Mouse (Mus musculus): ENCODE data around the gene Mybpc3.

The Mybpc3 gene

GRCm38 (mm10) chr2:91121497-91121896 lies 3.6 kb downstream of the Mybpc3 start:
- DNase-seq (ENCODE audit: low spot score), result no peak

DNA sequence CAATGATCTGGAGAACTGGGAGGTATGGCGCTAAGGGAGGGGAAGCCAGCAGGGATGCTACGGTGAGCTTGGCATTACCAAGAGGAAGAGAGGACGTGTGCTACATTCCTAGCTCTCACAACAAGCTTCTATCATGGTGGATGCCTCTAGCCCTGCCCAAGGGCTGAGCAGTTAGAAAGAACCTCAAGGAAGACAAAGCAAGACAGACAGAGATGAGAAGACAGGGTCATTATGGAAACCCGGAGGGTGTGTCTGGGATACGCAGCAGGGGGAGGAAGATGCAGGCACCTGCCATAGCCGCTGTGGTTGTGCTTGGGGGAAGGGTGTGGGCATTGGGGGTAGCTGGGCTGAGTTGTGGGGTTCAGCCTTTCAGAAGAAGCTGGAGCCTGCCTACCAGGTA lies 5.6 kb downstream of the Mybpc3 start:
- no peak for DNase-seq (ENCODE audit: low spot score)

DNA sequence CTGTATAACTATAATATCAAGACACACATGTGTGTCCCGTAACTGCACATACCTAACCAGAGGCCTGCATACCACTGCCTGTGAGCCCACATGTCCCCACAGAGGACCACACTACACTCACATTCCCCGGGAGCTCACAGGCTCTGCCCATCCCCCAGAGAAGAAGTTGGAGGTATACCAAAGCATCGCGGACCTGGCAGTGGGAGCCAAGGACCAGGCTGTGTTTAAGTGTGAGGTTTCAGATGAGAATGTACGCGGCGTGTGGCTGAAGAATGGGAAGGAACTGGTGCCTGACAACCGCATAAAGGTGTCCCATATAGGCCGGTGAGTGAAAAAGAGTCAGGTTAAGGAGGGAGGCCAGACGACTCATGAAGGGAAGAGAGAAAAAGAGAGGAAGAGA lies 7.2 kb downstream of the Mybpc3 start:
- DNase-seq (ENCODE audit: low spot score), result no peak

DNA sequence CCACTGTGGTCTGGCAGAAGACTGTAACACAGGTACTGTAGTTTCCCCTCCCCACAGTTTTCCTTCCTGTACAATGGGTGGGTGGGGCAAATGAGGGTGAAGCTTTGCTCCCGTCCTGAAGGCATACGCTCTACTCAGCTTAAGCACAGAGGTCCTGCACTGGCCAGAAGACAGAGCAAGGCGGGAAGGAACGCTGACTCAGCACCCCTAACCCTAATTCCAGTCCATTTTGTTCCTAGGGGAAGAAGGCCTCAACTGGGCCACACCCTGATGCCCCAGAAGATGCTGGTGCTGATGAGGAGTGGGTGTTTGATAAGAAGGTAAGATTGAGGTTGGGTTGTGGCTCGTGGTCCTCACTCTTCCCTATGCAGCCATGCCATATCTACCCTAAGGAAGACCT lies 10.8 kb downstream of the Mybpc3 start:
- no peak for DNase-seq (ENCODE audit: low spot score)

DNA sequence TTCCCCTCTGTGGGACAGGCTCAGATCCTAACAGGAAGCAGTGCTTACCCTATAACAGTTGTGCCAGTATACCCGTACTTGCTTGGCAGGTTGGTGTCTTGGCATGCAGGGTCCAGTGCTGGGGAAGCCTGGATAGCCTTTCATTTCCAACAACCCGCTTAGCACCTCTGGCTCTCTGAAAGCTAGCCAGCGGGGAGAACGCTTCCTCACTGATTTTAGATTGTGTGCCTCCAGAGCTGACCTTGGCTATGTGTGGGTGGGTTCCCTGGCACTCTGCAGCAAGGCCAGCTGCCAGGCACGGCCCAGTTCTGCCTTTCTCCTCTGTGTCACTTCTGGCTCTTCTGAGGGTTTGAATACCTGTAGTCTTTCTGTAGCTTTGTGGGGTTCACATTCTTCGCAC lies 12.2 kb downstream of the Mybpc3 start:
- no peak for DNase-seq (ENCODE audit: low spot score)

DNA sequence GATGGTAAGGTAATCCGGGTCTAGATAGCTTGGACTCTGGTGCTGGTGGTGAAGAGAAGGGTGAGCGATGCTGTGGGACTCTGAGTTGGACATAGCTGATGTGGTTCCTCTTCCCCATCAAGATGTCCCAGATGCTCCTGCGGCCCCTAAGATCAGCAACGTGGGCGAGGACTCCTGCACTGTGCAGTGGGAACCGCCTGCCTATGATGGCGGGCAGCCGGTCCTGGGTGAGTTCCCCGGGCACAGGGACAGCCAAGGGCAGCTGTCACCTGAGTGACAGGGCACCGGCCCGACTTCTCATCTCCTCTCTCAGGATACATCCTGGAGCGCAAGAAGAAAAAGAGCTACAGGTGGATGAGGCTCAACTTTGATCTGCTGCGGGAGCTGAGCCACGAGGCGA lies 13.3 kb downstream of the Mybpc3 start:
- DNase-seq (ENCODE audit: low spot score), result no peak

GRCm38 (mm10) chr2:91132035-91132434 lies 14.1 kb downstream of the Mybpc3 start:
- DNase-seq (ENCODE audit: low spot score), result no peak

GRCm38 (mm10) chr2:91136513-91137412 lies 18.8 kb downstream of the Mybpc3 start:
- no peak for DNase-seq (ENCODE audit: low spot score)

DNA sequence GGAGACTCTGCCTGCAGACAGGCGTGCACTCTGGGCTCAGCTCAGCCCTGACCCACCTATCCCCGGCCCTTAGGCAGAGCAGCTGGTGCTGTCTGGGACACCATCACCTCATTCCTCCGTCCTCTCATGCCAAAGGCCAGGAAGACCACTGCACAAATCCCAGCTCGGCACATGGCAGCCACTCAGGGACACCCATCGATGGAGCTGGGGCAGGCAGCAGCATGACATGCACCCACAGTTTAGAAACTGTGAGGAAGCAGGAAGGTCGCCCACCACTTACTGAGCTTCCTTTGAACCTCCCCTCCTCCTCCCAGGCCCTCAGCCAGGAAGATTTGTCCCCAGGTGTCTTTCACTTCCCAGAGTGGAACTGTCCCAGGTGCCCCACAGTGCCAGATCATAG lies 19.5 kb downstream of the Mybpc3 start:
- no peak for DNase-seq (ENCODE audit: low spot score)

DNA sequence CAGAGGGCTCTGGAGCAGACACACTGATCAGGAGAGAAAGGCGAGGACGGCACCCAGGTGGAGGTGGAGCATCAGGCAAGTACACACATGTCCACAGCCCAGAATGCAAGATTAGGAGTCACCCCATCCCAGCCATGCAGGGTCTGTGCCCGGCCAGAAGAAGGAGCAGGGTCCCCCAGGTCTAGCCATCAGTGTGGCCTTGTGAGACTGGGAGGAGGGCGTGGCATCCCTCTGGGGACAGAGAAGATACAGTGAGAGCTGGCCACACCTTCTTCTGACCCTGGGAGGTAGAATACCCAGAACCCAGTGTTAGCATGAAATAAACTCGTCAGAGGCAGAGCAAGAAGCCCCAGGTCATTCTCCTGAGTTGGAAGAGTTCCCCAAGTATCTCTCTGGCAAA lies 21.4 kb downstream of the Mybpc3 start:
- DNase-seq (ENCODE audit: low spot score), result no peak

DNA sequence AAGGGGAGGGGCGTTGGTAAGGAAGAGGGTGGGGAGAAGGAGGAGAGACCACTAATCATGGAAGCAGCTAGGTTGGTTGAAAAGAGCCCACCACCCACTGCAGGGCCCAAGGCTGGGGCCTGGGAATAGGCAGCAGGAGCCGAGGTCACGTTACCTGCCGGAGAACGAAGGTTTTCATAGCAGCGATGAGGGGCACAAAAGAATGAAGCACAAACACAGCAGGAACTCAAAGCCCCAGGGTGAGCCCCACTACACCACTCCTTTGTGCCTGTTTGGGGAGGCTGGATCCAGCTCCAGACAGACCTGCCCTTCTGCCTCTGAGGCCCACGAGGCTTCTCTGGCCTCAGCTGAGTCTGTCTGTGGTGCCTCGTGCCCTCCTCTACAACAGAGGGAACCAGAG lies 21.8 kb downstream of the Mybpc3 start:
- no peak for DNase-seq (ENCODE audit: low spot score)

DNA sequence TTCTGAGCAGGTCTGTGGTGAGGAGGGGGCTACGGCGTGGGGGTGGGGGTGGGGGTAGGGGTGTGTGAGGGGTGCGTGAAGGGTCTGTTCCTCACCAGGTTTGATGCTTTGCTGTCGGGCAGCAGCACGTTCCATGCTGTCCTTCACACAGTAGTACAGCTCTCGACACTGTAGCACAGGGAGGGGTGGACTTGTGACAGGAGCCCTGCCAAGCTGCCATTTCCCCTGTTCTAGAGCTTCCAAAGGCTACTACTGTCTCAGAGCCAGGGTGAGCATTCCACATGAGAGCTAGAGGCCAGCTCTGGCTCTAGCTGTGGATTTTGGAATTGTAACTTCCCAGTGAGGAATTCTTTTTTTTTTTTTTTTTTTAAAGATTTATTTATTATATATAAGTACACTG lies 25.0 kb downstream of the Mybpc3 start:
- no peak for DNase-seq (ENCODE audit: low spot score)

DNA sequence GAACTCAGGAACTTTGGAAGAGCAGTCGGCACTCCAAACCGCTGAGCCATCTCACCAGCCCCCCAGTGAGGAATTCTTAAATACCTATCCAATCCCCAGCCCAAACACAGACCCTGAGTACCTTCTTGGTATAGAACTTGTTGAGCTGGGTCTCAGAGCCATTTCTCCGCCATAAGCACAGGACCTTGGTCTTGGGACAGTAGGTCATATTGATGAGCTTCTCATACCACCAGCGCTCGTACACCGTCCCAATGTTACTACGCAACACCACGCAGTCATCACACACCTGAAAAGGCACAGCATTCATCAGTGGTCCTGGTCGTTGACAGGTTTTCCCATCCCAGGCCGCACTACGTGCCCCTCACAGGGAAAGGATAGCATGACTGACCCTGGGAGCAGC lies 25.5 kb downstream of the Mybpc3 start:
- no peak for DNase-seq (ENCODE audit: low spot score)

DNA sequence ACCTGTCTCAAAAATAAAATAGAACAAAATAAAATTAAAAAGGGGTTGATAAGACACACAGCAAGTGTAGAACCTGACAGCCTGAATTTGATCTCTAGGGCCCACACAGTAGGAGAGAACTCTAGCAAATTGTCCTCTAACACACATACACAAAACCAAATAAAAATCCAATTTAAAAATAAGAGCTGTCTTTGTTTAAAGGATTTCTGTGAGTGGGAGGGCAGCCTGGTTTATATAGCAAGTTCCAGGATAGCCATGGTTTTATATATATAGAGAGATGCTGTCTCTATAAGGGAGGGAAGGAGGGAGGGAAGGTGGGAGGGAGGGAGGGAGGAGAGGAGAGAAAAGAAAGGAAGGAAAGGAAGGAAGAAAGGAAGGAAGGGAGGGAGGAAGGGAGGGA lies 30.2 kb downstream of the Mybpc3 start:
- DNase-seq (ENCODE audit: low spot score), result no peak

- no peak for DNase-seq (ENCODE audit: low spot score)
Measured at GRCm38 (mm10) chr2:91151331-91151730, 33.4 kb downstream of the Mybpc3 start.

- no peak for DNase-seq (ENCODE audit: low spot score)
Measured at GRCm38 (mm10) chr2:91152885-91153377, 35.0 kb downstream of the Mybpc3 start.

DNA sequence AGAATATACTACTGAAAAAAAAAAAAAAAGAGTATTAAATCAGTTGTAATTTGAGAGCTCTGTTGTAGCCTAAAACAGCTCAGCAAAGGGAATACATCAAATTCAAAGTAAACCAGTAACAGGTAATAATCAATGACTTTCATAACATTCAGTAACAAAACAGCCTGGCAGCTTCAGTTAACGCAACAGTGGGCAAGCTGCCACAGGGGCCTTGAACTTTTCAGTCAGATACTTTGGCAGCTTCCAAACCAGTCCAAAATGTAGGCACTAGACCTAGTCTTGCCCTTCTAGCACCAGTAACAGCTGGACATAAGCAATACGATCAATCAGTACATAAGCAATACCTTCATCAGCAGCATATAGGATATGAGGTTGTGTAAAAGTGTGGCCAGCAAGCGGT lies 36.1 kb downstream of the Mybpc3 start:
- DNase-seq (ENCODE audit: low spot score), result peak; percentile 49

- no peak for DNase-seq (ENCODE audit: low spot score)
Measured at GRCm38 (mm10) chr2:91157002-91157752, 39.2 kb downstream of the Mybpc3 start.

DNA sequence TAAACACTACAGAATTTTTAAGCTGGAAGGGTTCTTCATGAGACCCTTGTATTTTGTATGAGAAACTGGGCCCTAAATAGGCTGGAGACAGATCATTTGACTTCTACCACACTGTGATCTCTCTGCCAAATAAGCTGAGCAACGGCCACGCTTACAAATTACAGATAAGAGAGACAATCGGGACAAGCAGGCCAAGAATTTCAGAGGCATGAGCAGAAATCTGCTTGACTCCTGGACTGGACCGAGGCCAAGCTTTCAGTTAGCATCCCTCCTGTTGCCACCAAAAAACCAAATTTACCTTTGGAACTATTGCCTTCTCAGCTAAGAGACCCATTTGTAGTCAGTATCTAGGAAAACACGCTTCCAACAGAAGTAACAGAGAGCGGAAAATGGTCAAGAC lies 42.6 kb downstream of the Mybpc3 start:
- DNase-seq (ENCODE audit: low spot score), result no peak

DNA sequence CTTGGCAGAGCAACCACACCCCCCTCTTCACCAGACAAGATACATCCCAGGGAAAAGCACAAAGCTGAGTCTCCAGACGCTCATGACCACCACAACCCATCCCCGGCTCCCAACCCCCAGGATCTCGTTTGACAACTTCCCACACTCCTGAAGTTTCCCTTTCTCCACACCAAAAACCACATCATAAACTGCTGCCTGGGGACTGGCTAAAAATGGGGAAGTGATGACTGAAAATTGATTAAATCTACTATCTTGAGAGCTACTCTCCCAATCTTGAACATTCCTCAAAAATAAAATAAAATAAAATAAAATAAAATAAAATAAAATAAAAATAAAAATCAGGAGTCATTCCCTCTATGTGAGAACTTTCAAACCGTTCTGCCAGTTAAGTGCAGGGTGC lies 45.0 kb downstream of the Mybpc3 start:
- no peak for DNase-seq (ENCODE audit: low spot score)

GRCm38 (mm10) chr2:91163532-91163931 lies 45.6 kb downstream of the Mybpc3 start:
- DNase-seq (ENCODE audit: low spot score), result no peak

DNA sequence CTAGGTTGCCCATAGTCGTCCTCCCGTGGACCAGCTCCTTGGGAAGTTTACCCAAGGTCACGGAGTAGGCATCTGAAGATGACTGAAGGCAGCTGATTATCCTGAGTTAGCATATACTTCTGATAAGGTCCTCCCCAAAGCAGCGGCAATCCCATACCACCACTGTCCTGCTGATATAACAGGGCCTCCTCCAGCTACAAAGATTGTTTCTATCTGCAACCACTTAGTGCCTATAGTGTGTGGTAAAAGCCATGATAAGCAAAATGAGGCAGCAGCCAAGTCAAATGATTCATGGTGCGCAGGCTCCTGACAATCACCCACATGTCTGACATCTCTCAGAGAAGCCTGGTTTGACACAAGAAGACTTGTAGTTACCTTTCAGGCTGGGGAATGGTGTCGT lies 47.0 kb downstream of the Mybpc3 start:
- no peak for DNase-seq (ENCODE audit: low spot score)

GRCm38 (mm10) chr2:91167629-91168028 lies 49.7 kb downstream of the Mybpc3 start:
- no peak for DNase-seq (ENCODE audit: low spot score)
